8 mouse cellular contexts compared by ENCODE assay signal in genomic region chrX:78582854-78583201, GRCm38 (mm10). TPM values are rescaled to one million over a fixed set of nuclear protein-coding genes. Genes with fewer than 3 reads are reported as not detected.
DNase-seq lines count a peak whose midpoint lies in the region; ATAC-seq and TF ChIP-seq lines count a peak whose summit lies in the region.

No protein-coding gene starts in this region.

- peak; percentile 72 for ATAC-seq in midbrain, embryonic 15.5 days (replicated peaks)

- H3K79me2 ChIP-seq in liver, adult 2 months (ENCODE audit: control insufficient read depth, insufficient read depth, low read length): no peaks in the 10 kb centered on the region

- H3K9ac ChIP-seq in liver, adult 2 months (ENCODE audit: low read depth, low read length): no peak overlapping the region; the same call in 1 of the 2 replicates
- peak overlapping the region; percentile 45; the same call in 1 of the 2 replicates for H3K9ac ChIP-seq in midbrain, embryonic 15.5 days

- TF ChIP-seq POLR2A in kidney, adult 2 months (IDR thresholded peaks at IDR 0.05; ENCODE audit: low read depth, low read length): no peak
- TF ChIP-seq POLR2A in liver, adult 2 months (IDR thresholded peaks at IDR 0.05; ENCODE audit: extremely low read depth, insufficient read depth, low read length): no peak

- no peaks in the 10 kb centered on the region for H3K4me1 ChIP-seq in kidney, adult 2 months (ENCODE audit: control insufficient read depth, insufficient read depth, low read length)
- H3K4me1 ChIP-seq in liver, adult 2 months (ENCODE audit: control insufficient read depth, insufficient read depth, low read length): no peaks in the 10 kb centered on the region; the same call in 1 of the 2 replicates
- no peaks in the 10 kb centered on the region for H3K4me1 ChIP-seq in midbrain, embryonic 15.5 days

- DNase-seq in right cerebral cortex, adult 18-20 months: peak; percentile 23
- no peak for DNase-seq in right cerebral cortex, postnatal 25 days
- DNase-seq in embryo, embryonic 9.5 days (ENCODE audit: extremely low spot score): peak; percentile 52
- peak; percentile 26 to 44 for DNase-seq in heart, adult 9 months (ENCODE audit: low spot score in 2 of 2)
- peak; percentile 65 for DNase-seq in kidney, adult 2 months
- DNase-seq in liver, adult 2 months (ENCODE audit: extremely low read depth, low read depth, low spot score): peak; percentile 20
- peak; percentile 74 for DNase-seq in testis, postnatal 10 days (ENCODE audit: low spot score)

- H3K4me3 ChIP-seq in kidney, adult 2 months (ENCODE audit: insufficient read depth, low read depth, low read length): peak overlapping the region; percentile 95; the same call in 1 of the 2 replicates
- peak overlapping the region; percentile 67; the same call in 1 of the 2 replicates for H3K4me3 ChIP-seq in liver, adult 2 months (ENCODE audit: insufficient read depth, low read depth, low read length)
- peak overlapping the region; percentile 55 for H3K4me3 ChIP-seq in midbrain, embryonic 15.5 days

- H3K36me3 ChIP-seq in kidney, adult 2 months (ENCODE audit: control insufficient read depth, insufficient read depth, low read length): no peaks in the 10 kb centered on the region
- no peaks in the 10 kb centered on the region for H3K36me3 ChIP-seq in liver, adult 2 months (ENCODE audit: control insufficient read depth, insufficient read depth, low read length)
- H3K36me3 ChIP-seq in midbrain, embryonic 15.5 days (replicated peaks): no peaks in the 10 kb centered on the region

- H3K9me3 ChIP-seq in midbrain, embryonic 15.5 days: no peaks in the 10 kb centered on the region

- no peak overlapping the region; the same call in 1 of the 2 replicates for H3K27ac ChIP-seq in kidney, adult 2 months (ENCODE audit: insufficient read depth, low read depth, low read length)
- no peak overlapping the region for H3K27ac ChIP-seq in liver, adult 2 months (replicated peaks; ENCODE audit: insufficient read depth, low read depth, low read length)
- 0 out of 2 replicates have a peak overlapping the region, but pooled peaks have one; percentile 82 for H3K27ac ChIP-seq in midbrain, embryonic 15.5 days

- WGBS in kidney, adult 2 months: under 1% methylated on average over 12 of the region's 21 CpGs
- WGBS in liver, adult 2 months: 0% methylated on average over 7 of the region's 21 CpGs
- 33% methylated on average over 11 of the region's 21 CpGs for WGBS in midbrain, embryonic 15.5 days

- no peak for TF ChIP-seq CTCF in kidney, adult 2 months (conservative IDR thresholded peaks at IDR 0.05; ENCODE audit: insufficient read depth, insufficient read length, low read depth, low read length)
- no peak for TF ChIP-seq CTCF in liver, adult 2 months (IDR thresholded peaks at IDR 0.05; ENCODE audit: low read depth, low read length)

- no peaks in the 10 kb centered on the region for H3K27me3 ChIP-seq in kidney, adult 2 months (replicated peaks; ENCODE audit: control insufficient read depth, insufficient read depth, low read length)
- H3K27me3 ChIP-seq in liver, adult 2 months (ENCODE audit: control insufficient read depth, insufficient read depth, low read length): no peaks in the 10 kb centered on the region
- no peaks in the 10 kb centered on the region for H3K27me3 ChIP-seq in midbrain, embryonic 15.5 days (replicated peaks)

- peak overlapping the region; percentile 51 for H3K4me2 ChIP-seq in midbrain, embryonic 15.5 days

RNA-seq across cellular contexts. Expression of gene Prrg1, which starts 0.9 kb away (rescaled TPM):
- 1.1 and 2.1 TPM in 2 replicates for polyA plus RNA-seq in kidney, adult 2 months (2012; rRNA removed)
- 1.7 and 2.5 TPM in 2 replicates for total RNA-seq in liver, adult 2 months (2014; rRNA removed)
- polyA plus RNA-seq in liver, adult 2 months (2012; rRNA removed): 0.11 and 0.35 TPM in 2 replicates
- polyA plus RNA-seq in midbrain, embryonic 15.5 days (2015; fragmentation: Nextera tagmentation; extraction: Ambion mirVana): 5.0 TPM in 2 replicates
